Mouse (Mus musculus) olfactory bulb, adult 2 months (tissue): Measurements from ENCODE around the gene Scpep1.
"Not testable (repeated sequence)": the region's sequence is repeated elsewhere in the genome, so short reads cannot be mapped to it uniquely, and the experiment has no call there.

Experiments
- CTCF ChIP-seq: fragments of 200-500 bp; IDR thresholded peaks from 2 replicates; pipeline ENCODE4 v1.5.1; 2012; ENCODE audit warnings: low read depth, mild to moderate bottlenecking, low read length, moderate library complexity; ENCODE audit not compliant: insufficient read depth
- POLR2A ChIP-seq: fragments of 200-500 bp; IDR thresholded peaks from 2 replicates; pipeline ENCODE4 v1.6.1; 2012; ENCODE audit warnings: mild to moderate bottlenecking, low read depth, low read length, moderate library complexity; ENCODE audit not compliant: insufficient read depth

- TF ChIP-seq CTCF, POLR2A: not testable (repeated sequence)
These were observed 42.1 kb upstream of the Scpep1 start for GRCm38 (mm10) chr11:88997343-88997742.
